Mouse (Mus musculus) heart, postnatal 14 days (tissue): Measurements from ENCODE around the gene Mxd3. TPM values are rescaled to one million over a fixed set of nuclear protein-coding genes. Genes with fewer than 3 reads are reported as not detected.

Experiments
- DNase-seq, 2 experiments: peaks; one replicate each; pipeline ENCODE4 v3.0.0; 2021 to 2022
- intact Hi-C: fragments of 180-260 bp; cut with DNase I; formaldehyde crosslinking; loops from one replicate; pipeline ENCODE4 v1.15.1; 2025
- total RNA-seq, 2 experiments: library from RNA; stranded (reverse); gene quantifications; 2 replicates each; pipeline ENCODE4 v1.2.3; 2021

Gene Mxd3
- total RNA-seq, 2 experiments from 2014 or later = 2.2 to 3.0 TPM

DNA sequence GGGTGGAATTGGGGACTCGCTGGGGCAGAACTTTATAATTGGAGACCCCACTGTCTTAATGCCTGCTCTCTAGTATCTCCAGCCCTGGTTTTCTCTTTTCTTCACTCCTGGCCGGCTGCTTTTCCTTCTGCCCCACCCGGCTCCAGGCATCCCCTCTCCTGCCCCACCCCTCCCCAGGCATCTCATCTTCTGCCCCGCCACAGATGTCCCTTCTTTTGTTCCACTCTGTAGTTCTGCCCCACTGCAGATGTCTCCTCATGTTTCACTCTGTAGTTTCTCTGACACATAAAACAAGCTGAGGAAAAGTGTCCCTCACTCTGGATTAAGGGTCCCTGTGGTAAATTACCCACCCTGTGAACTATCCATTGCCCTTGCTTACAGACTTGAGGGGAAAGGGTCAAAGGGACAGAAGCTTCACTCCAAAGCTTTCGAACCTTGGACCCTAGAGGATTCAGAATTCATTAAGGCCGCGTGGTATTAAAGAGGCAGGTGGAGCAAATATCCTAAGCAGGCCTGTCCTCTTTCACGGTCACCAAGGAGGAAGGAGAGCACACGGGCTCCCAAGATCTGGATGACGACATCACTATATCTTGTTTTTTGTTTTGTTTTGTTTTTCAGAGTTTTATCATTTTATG lies 7.8 kb upstream of the Mxd3 start:
- no peak for DNase-seq
- intact Hi-C loops = no loop called here

DNA sequence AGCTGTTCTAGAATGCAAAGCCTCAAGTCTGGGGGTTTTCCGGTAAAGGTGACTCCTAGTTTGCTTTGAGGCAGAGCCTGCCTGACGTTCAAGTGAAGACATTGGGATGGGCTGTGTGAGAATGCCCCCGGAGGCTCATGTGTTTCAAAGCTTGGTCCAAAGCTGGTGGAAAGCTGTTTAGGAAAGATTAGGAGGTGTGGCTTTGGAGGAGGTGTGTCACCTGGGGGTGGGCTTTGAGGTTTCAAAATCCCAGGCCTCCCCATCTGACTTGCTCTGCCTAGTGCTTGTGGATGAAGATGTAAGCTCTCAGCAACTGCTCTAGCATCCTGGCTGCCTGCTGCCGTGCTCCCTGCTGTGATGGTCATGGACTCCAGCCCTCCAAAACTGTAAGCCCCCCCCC lies 6.1 kb upstream of the Mxd3 start:
- DNase-seq = no peak
- intact Hi-C loops = no loop called here

DNA sequence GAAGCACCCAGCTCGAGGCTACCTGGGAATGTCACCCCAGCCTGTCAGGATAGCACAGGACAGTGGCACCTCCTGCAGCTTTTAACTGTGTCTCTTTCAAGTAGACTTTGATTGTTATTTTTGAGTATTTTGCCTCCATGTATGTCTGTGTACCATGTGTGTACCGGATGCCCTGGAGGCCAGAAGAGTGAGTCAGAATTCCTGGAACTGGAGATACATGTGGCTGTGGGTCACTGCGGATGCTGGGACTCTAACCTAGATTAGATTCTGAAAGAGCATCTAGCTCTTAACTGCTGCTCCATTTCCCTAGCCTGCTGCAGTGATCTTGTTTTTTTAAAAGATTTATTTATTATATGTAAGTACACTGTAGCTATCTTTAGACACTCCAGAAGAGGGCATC lies 2.7 kb upstream of the Mxd3 start:
- intact Hi-C loops = no loop called here
- no peak for DNase-seq

DNA sequence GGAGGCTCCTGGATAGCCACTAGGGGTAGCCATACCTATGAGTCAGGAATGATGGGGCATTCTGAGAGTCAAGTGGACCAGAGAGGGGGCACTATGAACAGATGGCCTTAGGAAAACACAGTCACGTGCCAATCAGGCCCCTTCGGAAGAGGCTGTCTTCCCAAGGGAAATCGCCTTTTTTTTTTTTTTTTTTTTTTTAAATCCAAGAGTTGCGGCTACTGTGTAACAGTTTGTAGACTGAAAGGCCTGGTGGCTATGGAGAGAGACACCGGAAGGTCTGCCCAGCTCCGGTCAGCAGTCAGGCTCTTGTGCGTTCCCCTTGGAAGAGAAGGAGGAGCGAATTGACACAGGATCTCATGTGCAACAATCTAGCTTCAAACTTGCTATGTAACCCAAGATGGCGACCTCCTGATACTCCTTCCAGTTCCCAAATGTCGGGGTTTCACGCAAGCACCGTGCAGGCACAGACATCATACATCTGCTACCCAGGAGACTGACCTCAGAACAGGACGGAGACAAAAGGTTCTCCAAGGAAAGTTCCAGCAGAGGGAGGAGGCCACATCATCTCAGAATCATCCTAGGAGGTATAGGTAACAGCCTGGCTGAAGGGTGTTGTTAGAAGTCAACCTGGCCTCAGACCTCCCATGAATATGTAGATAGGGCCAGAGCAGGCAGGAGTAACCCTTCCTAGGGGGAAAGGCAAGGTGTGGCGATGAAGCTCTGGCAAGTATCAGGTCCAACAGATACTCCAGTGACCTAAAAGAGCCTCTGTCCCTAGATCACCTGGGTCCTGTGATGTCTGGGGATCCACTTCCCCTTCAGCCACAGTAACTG lies 1.2 kb upstream of the Mxd3 start:
- intact Hi-C loops = loop anchor here (2.0 kb wide), 1 partner anchor 70 kb away; no protein-coding TSS in a partner anchor
- no peak for DNase-seq

DNA sequence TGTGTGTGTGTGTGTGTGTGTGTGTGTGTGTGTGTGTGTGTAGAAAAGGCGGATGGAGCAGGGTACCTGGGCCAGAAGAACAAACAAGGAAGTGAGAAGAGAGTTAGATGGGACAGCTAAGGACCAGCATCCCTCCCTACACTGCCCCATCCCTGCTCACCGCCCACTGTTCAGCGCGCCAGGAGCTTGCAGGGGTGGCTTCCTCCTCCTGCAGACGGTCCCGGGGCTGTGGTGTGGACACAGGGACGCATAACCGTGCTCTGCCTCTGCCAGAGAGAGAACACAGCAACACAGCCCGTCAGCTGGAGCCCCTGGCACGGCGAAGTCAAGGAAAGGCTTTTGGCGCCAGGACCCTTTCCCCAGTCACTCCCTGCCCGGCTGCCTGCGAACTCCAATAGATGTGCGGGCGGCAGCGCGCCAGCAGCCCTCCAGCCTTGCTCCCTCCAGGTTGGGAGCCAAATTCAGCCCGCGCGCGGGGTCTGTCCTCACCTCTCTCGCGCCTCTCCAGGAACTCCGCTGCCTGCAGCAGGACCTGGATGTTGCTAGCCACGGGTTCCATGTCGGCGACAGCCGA lies 427 bp downstream of the Mxd3 start:
- intact Hi-C loops = loop anchor here (5.0 kb wide), 1 partner anchor 63 kb away; no protein-coding TSS in a partner anchor
- DNase-seq = peak; percentile 44 to 45

DNA sequence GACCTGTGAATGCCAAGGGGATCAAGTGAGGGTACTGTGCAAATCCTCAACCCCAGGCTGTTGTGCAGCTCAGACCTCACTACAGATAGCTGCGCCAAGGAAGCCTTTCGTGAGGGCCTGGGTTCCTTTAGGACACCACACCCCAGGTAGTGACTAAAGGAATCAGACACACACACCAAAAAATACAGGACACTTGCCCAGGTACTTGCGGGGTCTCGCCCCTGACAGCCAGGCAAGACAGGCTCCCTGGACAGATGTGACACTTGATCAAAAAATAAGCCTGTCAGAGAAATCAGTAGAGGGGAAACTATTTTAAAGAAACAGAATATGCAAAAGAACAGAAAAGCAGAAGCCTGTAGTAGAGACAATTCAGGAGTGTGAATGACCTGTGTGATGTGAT lies 982 bp downstream of the Mxd3 start:
- DNase-seq = no peak
- intact Hi-C loops = loop anchor here (5.0 kb wide), 1 partner anchor 64 kb away; no protein-coding TSS in a partner anchor

DNA sequence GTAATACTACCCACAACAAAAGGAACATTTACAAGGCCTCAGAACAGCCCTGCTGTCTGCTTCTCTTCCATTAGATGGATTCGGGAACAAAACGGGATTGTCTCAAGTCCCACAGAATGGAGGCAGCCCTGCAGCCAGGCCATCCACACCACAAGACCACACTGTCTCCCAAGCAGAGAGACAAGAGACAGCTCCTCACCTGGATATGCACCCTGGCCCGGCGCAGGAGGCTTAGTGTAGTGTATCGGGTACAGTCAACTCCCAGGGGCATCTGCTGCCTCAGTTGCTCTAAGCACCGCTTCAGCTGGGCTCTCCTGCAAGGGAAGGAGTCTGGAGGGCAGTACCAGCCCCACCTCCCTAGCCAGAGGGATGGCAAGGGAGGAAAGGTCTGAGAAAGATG lies 1.5 kb downstream of the Mxd3 start:
- intact Hi-C loops = loop anchor here (5.0 kb wide), 1 partner anchor 64 kb away; no protein-coding TSS in a partner anchor
- no peak for DNase-seq

DNA sequence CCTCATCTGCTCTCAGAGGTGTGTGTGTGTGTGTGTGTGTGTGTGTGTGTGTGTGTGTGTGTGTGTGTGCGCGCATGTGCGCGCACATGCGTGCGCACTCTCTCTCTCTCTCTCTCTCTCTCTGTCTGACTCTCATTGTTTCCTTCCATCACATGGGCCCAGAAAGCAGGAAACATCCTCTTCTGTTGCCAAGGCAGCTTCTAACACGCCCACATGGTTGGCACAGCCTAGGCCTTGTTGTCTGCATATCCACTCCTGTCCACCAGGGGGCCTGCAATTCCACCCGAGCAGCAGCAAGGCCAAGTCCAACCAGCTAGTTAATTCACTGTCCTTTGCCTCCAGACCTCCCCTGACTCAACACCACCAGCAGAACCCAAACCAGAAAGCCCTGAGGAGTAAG lies 2.0 kb downstream of the Mxd3 start:
- peak; percentile 83 to 87 for DNase-seq
- intact Hi-C loops = loop anchor here (5.0 kb wide), 1 partner anchor 65 kb away; no protein-coding TSS in a partner anchor

DNA sequence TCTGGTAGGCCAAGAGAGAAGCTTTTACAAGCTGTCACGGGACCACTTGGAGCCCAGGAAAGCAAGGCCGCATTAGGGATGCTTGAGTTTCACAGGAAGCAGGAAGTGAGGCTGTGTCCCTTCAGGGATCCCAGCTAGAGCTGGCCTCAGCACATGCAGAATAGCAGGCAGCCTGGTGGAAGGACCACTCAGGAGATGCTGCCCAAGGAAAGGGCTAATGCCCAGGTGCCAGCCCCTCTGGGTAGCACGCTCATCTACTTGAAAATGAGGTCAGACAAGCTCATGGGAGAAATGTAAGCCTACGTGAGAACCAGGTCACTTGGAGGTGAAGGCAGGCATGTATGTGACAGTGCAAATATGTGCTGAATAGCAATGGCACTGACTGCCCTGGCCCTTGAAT lies 2.5 kb downstream of the Mxd3 start:
- intact Hi-C loops = loop anchor here (5.0 kb wide), 1 partner anchor 65 kb away; no protein-coding TSS in a partner anchor

DNA sequence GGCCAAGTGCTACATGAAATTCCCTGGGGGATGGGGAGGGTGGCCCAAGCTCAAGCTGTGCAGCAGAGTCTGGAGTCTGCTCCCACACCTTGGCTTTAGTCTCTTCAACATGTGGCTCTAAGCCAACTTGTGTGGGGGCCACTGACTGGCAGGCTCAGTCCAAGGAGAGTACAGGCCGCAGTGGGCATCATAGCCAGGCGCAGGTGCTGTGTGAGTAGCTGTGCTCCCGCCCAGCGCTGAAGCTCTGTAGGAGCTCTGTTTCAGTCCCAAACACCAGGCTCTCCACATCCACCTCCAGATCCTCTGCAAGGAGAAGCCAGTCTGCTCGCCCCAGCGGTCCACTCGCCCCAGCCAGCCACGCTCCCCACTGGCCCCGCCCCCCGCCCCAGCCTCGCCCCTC lies 4.0 kb downstream of the Mxd3 start:
- DNase-seq = no peak
- intact Hi-C loops = loop anchor here (5.0 kb wide), 1 partner anchor 67 kb away; no protein-coding TSS in a partner anchor

More for the DNA sequence above, 2.5 kb downstream of the Mxd3 start:
- DNase-seq = no peak

DNA sequence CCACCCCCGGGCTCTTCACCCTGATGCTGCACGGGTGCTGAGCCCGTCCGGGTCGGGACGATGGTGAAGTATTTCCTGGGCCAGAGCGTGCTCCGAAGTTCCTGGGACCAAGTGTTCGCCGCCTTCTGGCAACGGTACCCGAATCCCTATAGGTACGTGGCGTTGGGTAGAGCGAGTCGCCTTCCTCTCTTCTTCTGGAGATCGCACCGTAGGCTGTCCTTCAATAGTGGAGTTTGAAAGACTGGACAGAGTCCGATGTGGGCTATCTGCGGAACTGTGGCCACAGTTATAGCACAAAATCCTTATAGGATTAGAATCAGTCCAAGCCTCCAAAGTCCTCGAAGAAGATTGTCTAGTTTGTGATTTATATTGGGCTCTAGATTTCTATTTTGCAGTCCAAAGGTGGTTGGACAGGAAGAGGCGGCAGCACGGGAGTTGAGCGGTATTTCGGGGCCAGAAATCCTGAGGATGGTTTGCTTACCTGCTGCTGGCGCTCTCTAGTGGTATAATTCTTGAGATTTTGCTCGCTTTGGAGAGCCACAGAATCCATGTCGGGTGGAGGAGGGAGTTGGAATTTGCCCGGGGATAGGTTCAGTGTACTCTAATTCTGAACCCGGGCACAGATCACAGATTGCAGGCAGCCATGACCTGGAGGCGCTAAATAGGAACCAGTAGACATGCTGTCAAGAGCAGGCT lies 7.3 kb downstream of the Mxd3 start:
- intact Hi-C loops = no loop called here
- DNase-seq = peak in 1 of 2 experiments; percentile 42

DNA sequence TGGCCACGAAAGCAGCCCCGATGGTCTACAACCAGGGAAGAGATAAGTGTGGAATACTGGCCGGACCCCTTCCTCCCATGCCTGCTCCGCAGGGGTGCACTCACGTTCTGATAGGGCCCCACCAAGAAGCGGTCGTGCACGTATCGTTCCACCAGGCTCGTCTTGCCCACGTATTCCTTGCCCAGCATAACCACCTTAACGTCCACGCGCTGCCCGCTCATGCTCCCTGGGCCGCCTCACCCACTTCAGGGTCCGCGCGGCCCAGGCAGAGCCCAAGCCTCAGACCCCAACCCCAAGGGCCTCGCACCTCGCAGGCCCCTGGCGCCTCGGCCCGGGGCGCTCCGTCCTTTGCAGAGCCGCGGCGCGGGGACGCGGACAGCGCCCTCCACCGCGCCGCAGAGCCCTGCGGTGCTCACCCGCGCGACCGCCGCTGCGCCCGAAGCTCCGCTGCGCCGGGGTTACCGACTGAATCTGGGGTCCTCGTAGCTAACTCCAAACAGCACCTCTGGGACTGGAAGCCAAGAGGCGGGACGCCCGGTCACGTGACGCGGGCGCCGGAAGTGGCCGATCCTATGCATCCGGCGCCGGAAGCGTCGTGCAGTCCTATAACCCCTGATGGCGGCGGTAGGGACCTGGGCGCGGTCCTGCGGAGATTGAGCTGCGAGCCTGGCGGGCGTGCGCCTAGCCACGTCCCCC lies 8.0 kb downstream of the Mxd3 start, which contains the start of gene Rab24:
Rab24 (minus strand) TSS at position 513 of the 696 bp plus-strand sequence.
- intact Hi-C loops = no loop called here
- DNase-seq = peak; percentile 91 to 94

DNA sequence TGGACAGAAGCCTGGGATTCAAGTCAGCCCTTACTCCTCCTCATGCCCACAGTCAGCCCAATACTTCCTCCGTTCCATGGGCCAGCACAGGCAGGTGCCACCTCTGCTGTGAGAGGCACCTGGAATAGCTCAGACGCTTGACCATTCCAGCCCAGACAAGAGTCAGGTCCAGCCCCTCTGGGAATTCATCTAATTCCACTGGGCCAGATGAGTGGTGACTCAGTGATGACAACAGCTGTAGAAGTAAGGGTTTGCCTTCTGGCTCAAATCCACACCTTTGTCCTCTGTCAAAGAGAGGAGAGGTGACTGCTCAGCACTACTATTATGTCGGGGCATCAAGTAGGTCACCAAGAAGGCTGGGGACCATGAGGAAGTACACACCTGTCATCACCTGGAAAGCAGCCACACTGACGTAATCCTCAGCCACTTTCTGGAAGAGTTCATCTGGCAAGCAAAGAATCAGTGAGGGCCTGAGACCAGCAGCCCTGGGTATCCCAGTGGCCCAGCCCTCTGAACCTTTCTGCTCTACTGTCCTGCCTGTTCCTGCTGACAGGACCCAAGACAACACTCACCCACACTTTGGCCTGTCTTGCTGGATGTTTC lies 9.6 kb downstream of the Mxd3 start, which contains the start of gene Prelid1:
Prelid1 (plus strand) TSS at position 570 of the 603 bp plus-strand sequence.
- DNase-seq = no peak
- intact Hi-C loops = no loop called here

DNA sequence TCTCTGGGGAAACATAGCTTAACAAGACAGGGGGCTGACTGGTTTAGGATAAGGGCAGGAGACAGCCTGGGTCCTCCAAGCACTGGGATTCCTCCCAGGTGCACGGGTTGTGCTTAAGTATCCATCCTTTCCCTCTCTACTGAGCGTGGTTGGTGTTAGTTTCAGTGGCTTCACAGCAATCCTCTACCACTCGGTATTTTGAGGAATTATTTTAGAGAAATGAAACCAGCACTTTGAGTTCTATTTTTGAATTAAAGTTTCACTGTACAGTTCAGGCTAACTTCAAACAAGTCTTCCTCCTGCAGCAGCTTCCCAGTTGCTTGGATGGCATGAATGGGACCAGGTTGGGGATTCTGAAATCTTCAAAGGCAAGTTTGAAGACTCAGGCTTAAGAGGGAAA lies 11.3 kb downstream of the Mxd3 start:
- DNase-seq = no peak
- intact Hi-C loops = no loop called here

DNA sequence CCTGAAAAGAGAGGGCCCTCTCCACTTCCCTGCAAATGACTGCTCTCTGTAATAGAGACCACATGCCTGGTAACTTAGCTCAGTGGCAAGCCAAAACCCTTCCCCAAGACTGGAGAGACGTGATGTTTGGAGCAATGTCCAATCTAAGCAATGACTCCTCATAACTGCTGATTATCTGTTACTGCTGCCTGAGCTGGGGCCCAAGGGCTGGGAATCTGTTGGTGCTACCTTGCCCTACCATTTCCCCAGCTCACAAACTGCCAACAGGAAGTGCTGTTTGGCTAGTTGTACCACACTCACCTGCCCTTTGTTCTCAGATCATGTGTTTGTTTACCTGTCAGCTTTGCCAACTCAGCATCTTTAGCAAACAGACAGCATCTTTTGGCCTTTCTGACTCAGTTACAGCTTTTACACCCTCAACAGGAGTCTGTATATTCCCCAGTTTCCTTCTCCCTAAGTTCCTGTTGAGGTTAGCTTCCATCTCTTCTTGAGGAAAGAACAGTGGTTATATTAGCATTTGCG lies 14.7 kb downstream of the Mxd3 start:
- no peak for DNase-seq
- intact Hi-C loops = no loop called here

DNA sequence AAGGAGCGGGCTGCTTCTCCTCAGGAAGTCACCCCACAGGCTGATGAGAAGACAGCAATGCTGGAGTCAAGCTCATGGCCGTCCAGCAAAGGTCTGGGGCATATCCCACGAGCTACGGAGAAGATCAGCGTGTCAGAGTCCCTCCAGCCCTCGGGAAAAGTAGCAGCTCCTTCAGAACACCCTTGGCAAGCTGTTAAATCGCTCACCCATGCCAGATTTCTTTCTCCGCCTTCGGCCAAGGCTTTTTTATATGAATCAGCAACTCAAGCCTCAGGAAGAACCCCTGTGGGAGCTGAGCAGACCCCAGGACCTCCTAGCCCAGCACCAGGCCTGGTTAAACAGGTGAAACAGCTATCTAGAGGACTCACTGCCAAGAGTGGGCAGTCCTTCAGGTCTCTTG lies 16.6 kb downstream of the Mxd3 start:
- no peak for DNase-seq
- intact Hi-C loops = no loop called here

DNA sequence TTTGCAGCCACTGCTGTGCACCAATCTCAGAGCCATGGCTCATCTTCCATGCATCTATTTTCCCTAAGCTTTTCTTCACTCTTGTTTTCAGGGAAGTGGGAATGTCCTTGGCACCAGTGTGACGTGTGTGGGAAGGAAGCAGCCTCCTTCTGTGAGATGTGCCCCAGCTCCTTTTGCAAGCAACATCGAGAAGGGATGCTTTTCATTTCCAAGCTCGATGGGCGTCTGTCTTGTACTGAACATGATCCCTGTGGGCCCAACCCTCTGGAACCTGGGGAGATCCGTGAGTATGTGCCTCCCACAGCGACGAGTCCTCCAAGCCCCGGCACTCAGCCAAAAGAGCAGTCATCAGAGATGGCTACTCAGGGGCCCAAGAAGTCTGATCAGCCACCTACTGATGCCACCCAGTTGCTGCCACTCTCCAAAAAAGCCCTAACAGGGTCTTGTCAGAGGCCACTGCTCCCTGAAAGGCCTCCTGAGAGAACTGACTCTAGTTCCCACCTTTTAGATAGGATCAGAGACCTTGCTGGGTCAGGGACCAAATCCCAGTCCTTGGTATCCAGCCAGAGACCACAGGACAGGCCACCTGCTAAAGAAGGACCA lies 17.5 kb downstream of the Mxd3 start:
- no peak for DNase-seq
- intact Hi-C loops = no loop called here

DNA sequence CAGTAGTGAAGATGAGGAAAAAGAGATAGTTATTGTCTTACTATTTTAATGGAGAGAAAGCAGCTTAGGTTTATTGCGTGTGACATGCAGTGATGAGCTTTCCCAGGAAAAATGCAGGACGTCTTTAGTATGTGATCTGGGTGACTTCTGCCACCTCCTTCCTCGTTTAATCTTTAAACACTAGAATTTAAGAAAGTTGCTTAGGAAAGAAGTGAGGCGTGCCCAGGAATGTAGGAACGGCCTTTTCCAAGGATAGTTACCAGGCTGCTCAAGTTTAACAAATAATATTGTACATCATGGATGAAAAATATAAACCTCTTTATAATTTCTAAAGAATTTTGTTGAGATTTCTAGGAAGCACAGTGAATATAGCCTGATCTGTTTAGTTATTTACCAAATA lies 28.7 kb downstream of the Mxd3 start:
- intact Hi-C loops = no loop called here
- no peak for DNase-seq

DNA sequence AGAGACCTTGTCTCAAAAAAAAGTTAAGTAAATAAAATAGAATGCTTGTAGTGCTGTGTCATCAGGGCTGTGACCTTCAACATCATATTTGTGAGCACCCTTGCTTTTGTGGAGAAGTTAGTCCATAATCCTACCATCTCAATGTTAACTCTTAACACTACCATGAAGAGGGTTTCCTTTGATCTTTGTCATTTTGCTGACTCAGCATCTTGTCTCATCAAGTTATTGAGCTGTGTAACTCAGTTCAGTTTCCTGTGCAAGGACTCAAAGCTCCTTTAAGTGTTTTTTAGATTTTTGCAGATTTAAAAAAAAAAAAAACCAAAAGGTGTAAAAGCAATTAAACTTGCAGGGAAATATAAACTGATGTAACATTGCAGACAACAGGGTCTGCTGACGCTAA lies 32.9 kb downstream of the Mxd3 start:
- intact Hi-C loops = no loop called here

More for the DNA sequence above, 32.9 kb downstream of the Mxd3 start:
- DNase-seq = no peak
